Mouse (Mus musculus) limb, embryonic 10.5 days (tissue): ENCODE measurements around the gene Hephl1. TPM values are rescaled to one million over a fixed set of nuclear protein-coding genes. Genes with fewer than 3 reads are reported as not detected.

Source experiments
- DNase-seq: peaks from one replicate; pipeline ENCODE4 v3.0.0-alpha.2; 2017; ENCODE audit warnings: low spot score
- H3K27ac ChIP-seq: fragments of 300-500 bp; sonication (generic); 2 replicates; pipeline ENCODE4 v1.5.1; 2016; ENCODE audit warnings: mild to moderate bottlenecking
- H3K27me3 ChIP-seq: fragments of 300-500 bp; sonication (generic); 2 replicates; pipeline ENCODE4 v1.6.1; 2016; ENCODE audit warnings: low read depth, mild to moderate bottlenecking; ENCODE audit not compliant: poor library complexity, severe bottlenecking
- H3K36me3 ChIP-seq: fragments of 300-500 bp; sonication (generic); 2 replicates; pipeline ENCODE4 v1.6.1; 2016; ENCODE audit warnings: mild to moderate bottlenecking, moderate library complexity
- H3K4me1 ChIP-seq: fragments of 300-500 bp; sonication (generic); 2 replicates; pipeline ENCODE4 v1.6.1; 2016
- H3K4me3 ChIP-seq: fragments of 300-500 bp; sonication (generic); 2 replicates; pipeline ENCODE4 v1.5.1; 2016; ENCODE audit warnings: mild to moderate bottlenecking, moderate library complexity
- H3K9me3 ChIP-seq: fragments of 300-500 bp; sonication (generic); replicated peaks from 2 replicates; pipeline ENCODE4 v1.6.1; 2016; ENCODE audit warnings: mild to moderate bottlenecking
- WGBS: fragments of 180-500 bp; shearing (Covaris S2); methylation state at CpG from one replicate; pipeline ENCODE4 v1.1.7; 2016; 5-methylcytosine and 5-hydroxymethylcytosine counted together
- polyA plus RNA-seq: library from polyadenylated mRNA; unstranded; fragments of >200 nt; fragmentation: Nextera tagmentation; extraction: Ambion mirVana; gene quantifications from 2 replicates; pipeline ENCODE4 v1.2.1, GENCODE M21; 2016

Gene Hephl1
- polyA plus RNA-seq, 1 experiment from 2014 or later, result not detected

DNA sequence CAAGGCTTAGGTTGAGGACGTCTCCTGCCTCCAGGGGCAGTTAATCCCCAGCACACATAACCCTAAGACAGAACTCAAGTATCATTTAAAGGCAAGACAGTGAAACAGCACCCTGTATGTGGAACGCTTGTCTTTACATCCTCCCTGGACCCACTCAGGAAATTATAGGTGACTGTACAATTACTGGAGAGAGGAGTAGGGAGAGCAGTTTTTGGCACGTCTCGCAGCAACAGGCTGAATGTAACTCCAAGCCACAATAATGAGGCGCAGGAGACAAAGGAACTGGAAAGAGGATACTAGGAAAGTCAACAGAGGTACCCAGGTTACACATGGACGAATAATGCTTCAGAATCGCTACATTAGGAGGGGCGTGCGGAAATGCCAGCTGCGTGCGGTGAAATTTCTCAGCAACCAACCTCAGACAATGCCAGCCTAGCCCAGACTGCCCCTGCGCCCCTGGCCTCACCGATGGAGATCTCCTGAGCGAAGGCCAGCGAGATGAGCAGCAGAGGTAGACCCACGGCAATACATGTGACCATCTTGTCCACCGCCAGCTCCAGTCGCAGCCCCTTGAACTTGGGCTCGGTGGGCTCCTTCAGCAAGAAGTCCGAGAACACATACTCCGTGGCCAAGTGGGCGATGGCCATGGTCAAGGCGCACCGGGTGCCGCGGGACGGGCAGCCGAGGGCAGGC is 67.4 kb downstream of the Hephl1 start:
- H3K27ac ChIP-seq, result peak overlapping the region; percentile 96
- no peak for DNase-seq
- peaks cover 18% of the 10 kb centered on the region for H3K36me3 ChIP-seq
- WGBS, result 1% methylated on average over 28 of the region's 28 CpGs
- no peaks in the 10 kb centered on the region for H3K9me3 ChIP-seq
- no peaks in the 10 kb centered on the region for H3K27me3 ChIP-seq
- H3K4me3 ChIP-seq, result peak overlapping the region; percentile 93
- peaks cover 25% of the 10 kb centered on the region for H3K4me1 ChIP-seq

DNA sequence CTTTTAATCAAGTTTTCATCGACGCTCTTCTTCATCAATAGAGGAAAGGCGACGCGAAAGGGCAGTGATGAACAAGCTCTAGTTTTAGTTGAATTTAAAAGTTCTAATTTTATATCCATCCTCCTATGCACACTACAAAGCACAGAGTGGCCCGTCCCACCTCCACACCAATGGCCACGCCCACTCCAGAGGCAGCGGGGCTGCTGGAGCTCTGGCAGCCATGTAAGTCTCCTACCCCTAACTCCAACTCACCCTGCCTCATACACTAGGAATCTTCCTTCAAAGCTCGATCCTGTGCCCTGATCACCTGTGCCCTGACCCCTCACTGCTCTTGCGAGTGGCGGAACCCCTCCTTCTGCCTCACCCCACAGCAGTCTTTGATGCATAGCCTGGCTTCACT is 70.4 kb downstream of the Hephl1 start:
- H3K4me1 ChIP-seq, result peaks cover 31% of the 10 kb centered on the region

GRCm38 (mm10) chr9:15039848-15040247 is 72.1 kb downstream of the Hephl1 start:
- Histone ChIP-seq H3K4me1 (peaks cover 23% of the 10 kb centered on the region), H3K27me3 (no peaks in the 10 kb centered on the region), H3K36me3 (peaks cover 27% of the 10 kb centered on the region), H3K9me3 (no peaks in the 10 kb centered on the region), H3K27ac (no peak overlapping the region), H3K4me3 (no peak overlapping the region)
- no peak for DNase-seq
- WGBS, result 95% methylated on average over 5 of the region's 5 CpGs

More for the DNA sequence above, 70.4 kb downstream of the Hephl1 start:
- Histone ChIP-seq H3K9me3 (no peaks in the 10 kb centered on the region), H3K27ac (no peak overlapping the region), H3K36me3 (peaks cover 27% of the 10 kb centered on the region), H3K27me3 (no peaks in the 10 kb centered on the region), H3K4me3 (no peak overlapping the region)
- no peak for DNase-seq
- WGBS, result 91% methylated on average over 11 of the region's 11 CpGs

GRCm38 (mm10) chr9:15037704-15038103 is 74.2 kb downstream of the Hephl1 start:
- H3K9me3 ChIP-seq, result no peaks in the 10 kb centered on the region
- WGBS, result 62% methylated on average over 3 of the region's 3 CpGs
- no peak overlapping the region for H3K27ac ChIP-seq
- peaks cover 29% of the 10 kb centered on the region for H3K36me3 ChIP-seq
- no peak overlapping the region for H3K4me3 ChIP-seq
- H3K4me1 ChIP-seq, result peaks cover 6% of the 10 kb centered on the region; the same call in 1 of the 2 replicates
- DNase-seq, result no peak
- no peaks in the 10 kb centered on the region for H3K27me3 ChIP-seq

DNA sequence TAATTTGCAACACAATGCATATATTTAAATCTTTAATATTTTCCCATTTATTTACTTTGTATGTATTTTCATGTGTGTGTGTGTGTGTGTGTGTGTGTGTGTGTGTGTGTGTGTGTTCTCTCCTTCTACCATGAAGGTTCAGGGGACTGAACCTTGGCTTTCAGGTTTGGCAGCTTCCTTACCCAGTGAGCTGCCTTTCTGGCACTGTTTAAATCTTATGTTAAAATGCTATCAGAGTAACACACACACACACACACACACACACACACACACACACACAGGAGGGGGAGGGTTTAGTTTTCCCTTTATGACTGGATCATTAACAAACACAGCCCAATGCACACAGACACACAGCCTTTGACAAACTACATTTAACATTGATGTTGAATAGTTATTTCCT is 74.7 kb downstream of the Hephl1 start:
- Histone ChIP-seq H3K27ac (no peak overlapping the region), H3K4me3 (no peak overlapping the region), H3K9me3 (no peaks in the 10 kb centered on the region), H3K4me1 (peaks cover 6% of the 10 kb centered on the region; the same call in 1 of the 2 replicates), H3K36me3 (peaks cover 31% of the 10 kb centered on the region), H3K27me3 (no peaks in the 10 kb centered on the region)
- DNase-seq, result no peak

GRCm38 (mm10) chr9:15036807-15037206 is 75.1 kb downstream of the Hephl1 start:
- Histone ChIP-seq H3K27me3 (no peaks in the 10 kb centered on the region), H3K4me3 (no peak overlapping the region), H3K27ac (no peak overlapping the region), H3K4me1 (peaks cover 6% of the 10 kb centered on the region; the same call in 1 of the 2 replicates), H3K9me3 (no peaks in the 10 kb centered on the region), H3K36me3 (peaks cover 31% of the 10 kb centered on the region)
- 78% methylated on average over 4 of the region's 4 CpGs for WGBS
- no peak for DNase-seq

DNA sequence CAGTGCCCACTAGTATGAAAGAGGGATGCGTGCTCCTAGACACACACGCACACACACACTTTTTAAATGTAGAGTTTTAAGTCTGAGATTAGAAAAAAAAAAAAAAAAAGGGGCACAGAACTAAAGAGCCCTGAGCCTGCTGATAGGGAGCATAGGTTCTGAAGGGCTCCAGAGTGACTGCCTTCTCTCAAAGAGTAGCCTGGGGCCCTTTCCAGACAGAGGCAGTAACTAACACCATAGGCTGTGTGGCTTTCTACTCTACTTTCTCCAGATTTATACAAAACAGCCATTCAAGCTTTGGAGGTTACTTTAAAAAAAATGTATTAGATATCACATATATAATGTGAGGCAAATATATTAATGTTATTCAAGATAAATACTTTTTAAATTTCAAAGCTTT is 75.5 kb downstream of the Hephl1 start:
- no peaks in the 10 kb centered on the region for H3K9me3 ChIP-seq
- peaks cover 6% of the 10 kb centered on the region; the same call in 1 of the 2 replicates for H3K4me1 ChIP-seq
- H3K4me3 ChIP-seq, result no peak overlapping the region
- H3K27ac ChIP-seq, result no peak overlapping the region
- 96% methylated on average over 2 of the region's 2 CpGs for WGBS
- H3K36me3 ChIP-seq, result peaks cover 32% of the 10 kb centered on the region
- no peak for DNase-seq
- H3K27me3 ChIP-seq, result no peaks in the 10 kb centered on the region

DNA sequence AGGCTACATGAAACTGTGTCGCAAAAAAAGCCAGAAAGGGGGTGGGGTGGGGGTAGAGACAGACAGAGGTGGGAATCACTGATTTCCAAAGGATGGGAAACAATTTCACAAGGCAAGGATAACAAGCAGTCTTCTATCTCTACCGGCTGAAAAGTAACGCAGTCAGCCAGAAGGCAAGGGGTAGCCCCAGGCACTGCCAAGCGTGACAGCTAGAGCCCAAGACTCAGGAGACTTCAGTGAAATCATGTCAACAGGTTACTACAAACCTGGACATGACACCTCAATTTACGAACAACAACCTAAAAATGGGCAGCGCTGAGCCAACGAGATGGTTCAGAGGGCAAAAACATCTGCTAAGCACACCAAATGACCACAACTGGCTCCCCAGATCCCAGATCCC is 75.9 kb downstream of the Hephl1 start:
- Histone ChIP-seq H3K4me1 (peaks cover 6% of the 10 kb centered on the region; the same call in 1 of the 2 replicates), H3K36me3 (peaks cover 31% of the 10 kb centered on the region), H3K27ac (no peak overlapping the region), H3K9me3 (no peaks in the 10 kb centered on the region), H3K4me3 (no peak overlapping the region), H3K27me3 (no peaks in the 10 kb centered on the region)
- DNase-seq, result no peak
- 97% methylated on average over 7 of the region's 7 CpGs for WGBS

- peaks cover 6% of the 10 kb centered on the region; the same call in 1 of the 2 replicates for H3K4me1 ChIP-seq
- 80% methylated on average over 7 of the region's 7 CpGs for WGBS
- no peak overlapping the region for H3K27ac ChIP-seq
- H3K27me3 ChIP-seq, result no peaks in the 10 kb centered on the region
- no peaks in the 10 kb centered on the region for H3K9me3 ChIP-seq
- peaks cover 30% of the 10 kb centered on the region for H3K36me3 ChIP-seq
- H3K4me3 ChIP-seq, result no peak overlapping the region
- no peak for DNase-seq
Measured at GRCm38 (mm10) chr9:15034546-15035273, 77.2 kb downstream of the Hephl1 start.

- Histone ChIP-seq H3K4me3 (no peak overlapping the region), H3K9me3 (no peaks in the 10 kb centered on the region), H3K27ac (no peak overlapping the region), H3K27me3 (no peaks in the 10 kb centered on the region), H3K36me3 (peaks cover 25% of the 10 kb centered on the region), H3K4me1 (peaks cover 6% of the 10 kb centered on the region; the same call in 1 of the 2 replicates)
- WGBS, result 77% methylated on average over 5 of the region's 5 CpGs
- DNase-seq, result peak; percentile 45
Measured at GRCm38 (mm10) chr9:15033568-15034160, 78.2 kb downstream of the Hephl1 start.

DNA sequence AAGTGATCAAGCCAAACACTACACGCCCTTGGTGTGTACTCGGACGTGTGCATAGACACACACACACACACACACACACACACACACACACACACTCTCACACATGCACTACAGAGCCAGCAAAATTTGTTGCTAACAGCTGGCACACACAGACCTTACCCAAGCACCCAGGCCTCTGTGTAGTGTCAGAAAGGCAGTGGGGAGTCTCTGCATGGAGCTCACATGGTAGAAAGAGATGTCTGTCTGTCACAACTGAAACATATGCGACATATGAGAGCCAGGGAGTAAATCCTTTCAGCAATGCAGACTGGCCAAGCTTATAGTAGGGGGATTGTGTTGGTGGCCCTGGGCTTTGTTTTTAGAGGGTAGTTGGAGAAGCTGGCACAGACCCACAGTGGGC is 79.1 kb downstream of the Hephl1 start:
- Histone ChIP-seq H3K4me3 (no peak overlapping the region), H3K27me3 (no peaks in the 10 kb centered on the region), H3K36me3 (peaks cover 26% of the 10 kb centered on the region), H3K4me1 (peaks cover 5% of the 10 kb centered on the region; the same call in 1 of the 2 replicates), H3K9me3 (no peaks in the 10 kb centered on the region), H3K27ac (no peak overlapping the region)
- no peak for DNase-seq
- 90% methylated on average over 4 of the region's 4 CpGs for WGBS

DNA sequence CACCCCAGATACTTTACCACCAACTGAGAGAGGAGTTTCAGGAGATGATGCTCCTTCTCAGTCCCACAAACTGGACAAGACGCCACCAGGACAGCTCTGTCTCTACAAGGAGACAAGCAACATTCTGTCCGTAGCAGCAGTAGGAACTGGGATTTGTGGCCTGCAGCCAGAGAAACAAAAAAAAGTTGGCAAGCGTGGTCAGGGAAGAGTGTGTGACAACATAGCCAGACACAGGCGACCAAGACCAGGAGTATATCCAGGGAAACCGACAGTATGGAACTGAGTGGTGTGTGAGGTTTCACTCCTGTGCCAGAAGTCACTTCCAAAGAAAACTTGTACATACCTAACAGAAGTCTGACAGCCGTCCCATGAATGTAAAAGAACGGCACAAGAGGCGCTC is 81.1 kb downstream of the Hephl1 start:
- Histone ChIP-seq H3K4me1 (no peaks in the 10 kb centered on the region), H3K27ac (no peak overlapping the region), H3K9me3 (0 out of 2 replicates have a peak, but pooled peaks cover 2% of the 10 kb centered on the region), H3K36me3 (peaks cover 42% of the 10 kb centered on the region), H3K27me3 (no peaks in the 10 kb centered on the region), H3K4me3 (no peak overlapping the region)
- WGBS, result 87% methylated on average over 8 of the region's 8 CpGs
- DNase-seq, result no peak
